Mouse (Mus musculus) spleen, adult 2 months (tissue): Measurements from ENCODE around the gene Fam69b.

ENCODE experiments used
- CTCF ChIP-seq: fragments of 200-500 bp; IDR thresholded peaks from 2 replicates; pipeline ENCODE4 v1.5.1; 2011; ENCODE audit warnings: mild to moderate bottlenecking, inconsistent platforms; ENCODE audit not compliant: insufficient read depth, insufficient read length, insufficient replicate concordance; ENCODE audit errors: extremely low read depth
- POLR2A ChIP-seq: fragments of 200-500 bp; IDR thresholded peaks from 2 replicates; pipeline ENCODE4 v1.6.1; 2011; ENCODE audit warnings: low read depth, low read length, inconsistent platforms

- TF ChIP-seq POLR2A, result no peak
- TF ChIP-seq CTCF, result no peak
Measured at GRCm38 (mm10) chr2:26605331-26605730, 22.9 kb upstream of the Fam69b start.
